Mouse (Mus musculus) G1E (cell line): ENCODE data around the gene Antxrl. TPM values are rescaled to one million over a fixed set of nuclear protein-coding genes. Genes with fewer than 3 reads are reported as not detected.

ENCODE experiments used
- ATAC-seq: 2 replicates; pipeline ENCODE4 v1.8.0; 2016; ENCODE audit warnings: mild to moderate bottlenecking; ENCODE audit not compliant: insufficient number of reproducible peaks, poor library complexity, low FRiP score, severe bottlenecking; ENCODE audit errors: extremely low read depth
- DNase-seq: peaks from one replicate; pipeline ENCODE4 v3.0.0; 2012; ENCODE audit warnings: low spot score
- H3K27me3 ChIP-seq: 2 replicates; pipeline ENCODE4 v1.6.1; 2012; ENCODE audit warnings: mild to moderate bottlenecking, low read length, inconsistent platforms; ENCODE audit not compliant: insufficient read depth
- H3K36me3 ChIP-seq: replicated peaks from 2 replicates; pipeline ENCODE3; 2012; ENCODE audit warnings: mild to moderate bottlenecking, inconsistent platforms
- H3K4me1 ChIP-seq: 2 replicates; pipeline ENCODE4 v1.6.1; 2012; ENCODE audit warnings: low read depth, low read length, inconsistent platforms, mixed read lengths; ENCODE audit not compliant: insufficient read depth
- H3K4me3 ChIP-seq: 2 replicates; pipeline ENCODE4 v1.5.1; 2012; ENCODE audit warnings: low read depth, mild to moderate bottlenecking, inconsistent platforms, low read length, moderate library complexity, mixed read lengths
- H3K9me3 ChIP-seq: replicated peaks from 2 replicates; pipeline ENCODE4 v1.6.1; 2012; ENCODE audit warnings: inconsistent platforms
- CTCF ChIP-seq: IDR thresholded peaks from 2 replicates; pipeline ENCODE4 v1.5.1; 2012; ENCODE audit warnings: low read depth, low read length, inconsistent platforms, mixed read lengths
- GATA1 ChIP-seq: IDR thresholded peaks from 2 replicates; pipeline ENCODE4 v1.6.1; 2012; ENCODE audit warnings: borderline replicate concordance, low read length, inconsistent platforms, mixed read lengths
- GATA2 ChIP-seq: IDR thresholded peaks from 2 replicates; pipeline ENCODE4 v1.6.1; 2012; ENCODE audit warnings: low read depth, low read length, inconsistent platforms, borderline replicate concordance
- POLR2AphosphoS5 ChIP-seq: IDR thresholded peaks from 2 replicates; pipeline ENCODE4 v1.6.1; 2012; ENCODE audit warnings: low read depth, low read length, inconsistent platforms; ENCODE audit not compliant: insufficient replicate concordance
- TAL1 ChIP-seq: conservative IDR thresholded peaks from 2 replicates; pipeline ENCODE4 v1.6.1; 2012; ENCODE audit warnings: low read depth, low read length, inconsistent platforms, mixed read lengths
- polyA plus RNA-seq: library from polyadenylated mRNA; stranded (reverse); fragments of >175 nt; gene quantifications from 2 replicates; pipeline ENCODE4 v1.2.3, GENCODE M21; 2012
- total RNA-seq, 2 experiments: library from RNA; stranded (forward) in 1 of 2; stranded (reverse) in 1 of 2; fragments of 200-1000 nt in 1 of 2; fragments of >200 nt in 1 of 2; fragmentation: Nextera tagmentation in 1 of 2; gene quantifications; 2 replicates each; pipeline ENCODE4 v1.2.3; 2014 to 2017

Antxrl gene
- total and polyA plus RNA-seq, 3 experiments: 0.11 TPM; not detected in 2

- no peak overlapping the region for H3K4me3 ChIP-seq
- ATAC-seq (no peak), DNase-seq (no peak)
- TF ChIP-seq TAL1 (no peak), GATA2 (no peak)
- no peaks in the 10 kb centered on the region for H3K36me3 ChIP-seq
- no peaks in the 10 kb centered on the region for H3K4me1 ChIP-seq
- H3K9me3 ChIP-seq: 0 out of 2 replicates have a peak, but pooled peaks cover 3% of the 10 kb centered on the region
- H3K27me3 ChIP-seq: no peaks in the 10 kb centered on the region; the same call in 1 of the 2 replicates
Measured at GRCm38 (mm10) chr14:34091475-34091874, 39.0 kb downstream of the Antxrl start.

DNA sequence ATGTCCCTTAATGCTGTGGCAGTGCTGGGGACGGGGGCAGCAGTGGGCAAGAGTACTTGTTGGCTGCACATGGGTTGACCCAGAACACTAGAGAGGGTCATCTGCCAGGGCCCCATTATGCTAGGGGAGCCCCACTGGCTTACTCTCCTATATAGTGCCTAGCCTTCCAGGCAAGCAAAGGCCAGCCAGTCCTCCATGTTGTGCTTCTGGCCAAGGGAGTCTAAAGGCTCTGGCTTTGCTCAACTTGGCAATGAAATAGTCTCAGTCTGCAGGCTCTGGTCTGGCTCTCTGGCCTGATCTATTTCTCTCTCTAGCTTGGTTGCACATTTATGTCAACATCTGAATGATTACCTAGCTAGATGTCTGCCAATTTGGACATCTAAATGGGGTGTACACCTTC lies 40.3 kb downstream of the Antxrl start:
- H3K4me3 ChIP-seq: no peak overlapping the region
- 0 out of 2 replicates have a peak, but pooled peaks cover 3% of the 10 kb centered on the region for H3K9me3 ChIP-seq
- no peaks in the 10 kb centered on the region for H3K36me3 ChIP-seq
- no peaks in the 10 kb centered on the region for H3K4me1 ChIP-seq
- DNase-seq: no peak
- no peaks in the 10 kb centered on the region; the same call in 1 of the 2 replicates for H3K27me3 ChIP-seq
- TF ChIP-seq GATA1 (no peak), TAL1 (no peak), CTCF (no peak), GATA2 (no peak)
- no peak for ATAC-seq

- no peaks in the 10 kb centered on the region; the same call in 1 of the 2 replicates for H3K27me3 ChIP-seq
- no peak for TF ChIP-seq CTCF
- TF ChIP-seq GATA2: no peak
- TF ChIP-seq TAL1: no peak
- TF ChIP-seq POLR2AphosphoS5: no peak
- no peak for TF ChIP-seq GATA1
Measured at GRCm38 (mm10) chr14:34096161-34096560, 43.7 kb downstream of the Antxrl start.

DNA sequence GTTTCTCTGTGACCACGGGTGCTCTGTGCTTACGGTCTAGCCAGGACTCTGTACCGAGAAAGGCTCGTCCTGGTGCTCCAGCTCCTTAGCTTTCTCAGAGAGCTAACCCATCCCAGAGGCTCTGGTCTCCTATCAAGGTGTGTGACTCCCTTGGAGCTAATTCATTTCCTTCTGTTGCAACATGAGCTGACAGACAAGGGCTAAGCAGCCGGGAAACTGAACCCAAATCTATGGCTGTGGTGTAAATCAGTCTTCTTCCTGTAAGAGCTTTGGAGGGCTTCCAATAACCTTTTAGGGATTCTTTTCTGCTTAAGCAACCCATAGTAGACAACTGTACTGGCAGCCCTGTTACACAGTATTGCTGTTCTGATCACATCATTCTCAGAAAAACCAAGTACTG lies 50.1 kb downstream of the Antxrl start, which contains the start of gene A630023A22Rik:
Gene A630023A22Rik, minus strand, starts transcription at position 154 of the 400 bp plus-strand sequence.
- DNase-seq: no peak

More at GRCm38 (mm10) chr14:34096161-34096560, 43.7 kb downstream of the Antxrl start:
- no peaks in the 10 kb centered on the region for H3K36me3 ChIP-seq
- DNase-seq: no peak
- ATAC-seq: no peak
- H3K4me3 ChIP-seq: no peak overlapping the region
- no peaks in the 10 kb centered on the region for H3K4me1 ChIP-seq
- 0 out of 2 replicates have a peak, but pooled peaks cover 3% of the 10 kb centered on the region for H3K9me3 ChIP-seq

GRCm38 (mm10) chr14:34103855-34104254 lies 51.3 kb downstream of the Antxrl start:
- no peak for TF ChIP-seq GATA2
- TF ChIP-seq CTCF: no peak
- no peak for TF ChIP-seq TAL1
- no peak for TF ChIP-seq POLR2AphosphoS5
- TF ChIP-seq GATA1: no peak
- H3K9me3 ChIP-seq: no peaks in the 10 kb centered on the region
- H3K36me3 ChIP-seq: no peaks in the 10 kb centered on the region
- no peaks in the 10 kb centered on the region for H3K27me3 ChIP-seq
- DNase-seq (no peak), ATAC-seq (no peak)
- H3K4me3 ChIP-seq: no peak overlapping the region
- H3K4me1 ChIP-seq: no peaks in the 10 kb centered on the region

More for the DNA sequence above, 50.1 kb downstream of the Antxrl start, which contains the start of gene A630023A22Rik:
- H3K9me3 ChIP-seq: no peaks in the 10 kb centered on the region
- no peaks in the 10 kb centered on the region for H3K27me3 ChIP-seq
- no peaks in the 10 kb centered on the region for H3K36me3 ChIP-seq
- ATAC-seq: no peak
- no peaks in the 10 kb centered on the region for H3K4me1 ChIP-seq
- no peak for TF ChIP-seq POLR2AphosphoS5
- TF ChIP-seq GATA1: no peak
- TF ChIP-seq TAL1: no peak
- no peak for TF ChIP-seq GATA2
- no peak for TF ChIP-seq CTCF
- H3K4me3 ChIP-seq: no peak within 1 kb of the TSS

DNA sequence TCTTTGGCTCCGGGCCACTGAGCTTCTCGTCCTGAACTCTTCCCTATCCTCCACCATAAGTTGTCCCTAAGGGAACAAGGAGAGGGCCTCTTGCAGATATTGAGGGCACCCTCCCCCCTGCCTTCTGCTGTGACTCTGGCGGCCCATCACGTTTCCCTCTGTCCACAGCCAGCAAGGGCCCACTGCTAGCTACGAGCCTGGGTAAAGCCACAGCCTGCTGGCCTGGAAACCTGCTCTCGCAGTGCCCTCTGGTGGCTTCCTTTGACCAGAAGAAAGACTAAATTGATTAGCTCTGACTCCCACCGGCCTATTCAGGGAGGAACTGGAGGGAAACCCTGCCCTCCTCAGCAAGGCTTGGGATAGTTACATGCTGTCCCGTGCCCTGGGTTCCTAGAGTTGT lies 52.4 kb downstream of the Antxrl start:
- H3K27me3 ChIP-seq: no peaks in the 10 kb centered on the region
- H3K4me1 ChIP-seq: no peaks in the 10 kb centered on the region
- ATAC-seq: no peak
- DNase-seq: no peak
- TF ChIP-seq TAL1 (no peak), GATA1 (no peak), POLR2AphosphoS5 (no peak), CTCF (no peak), GATA2 (no peak)
- no peaks in the 10 kb centered on the region for H3K9me3 ChIP-seq
- H3K4me3 ChIP-seq: no peak overlapping the region
- H3K36me3 ChIP-seq: no peaks in the 10 kb centered on the region

- ATAC-seq: no peak
- TF ChIP-seq CTCF: peak; percentile 48
- no peak for TF ChIP-seq GATA1
- no peak for TF ChIP-seq POLR2AphosphoS5
- no peak for TF ChIP-seq GATA2
- no peak for TF ChIP-seq TAL1
- Histone ChIP-seq H3K36me3 (no peaks in the 10 kb centered on the region), H3K9me3 (no peaks in the 10 kb centered on the region), H3K4me3 (no peak overlapping the region), H3K4me1 (no peaks in the 10 kb centered on the region), H3K27me3 (no peaks in the 10 kb centered on the region)
- DNase-seq: peak; percentile 4
Measured at GRCm38 (mm10) chr14:34106389-34107062, 54.0 kb downstream of the Antxrl start.
